Mouse (Mus musculus) thymus, adult 2 months (tissue): ENCODE data around the gene Ttc9.

Experiments
- CTCF ChIP-seq: fragments of 200-500 bp; IDR thresholded peaks from 2 replicates; pipeline ENCODE4 v1.5.1; 2012; ENCODE audit warnings: mild to moderate bottlenecking, control low read depth, low read length, moderate library complexity, borderline replicate concordance; ENCODE audit not compliant: control insufficient read depth, poor library complexity, insufficient read depth; ENCODE audit errors: extremely low read depth
- POLR2A ChIP-seq: fragments of 200-500 bp; IDR thresholded peaks from 2 replicates; pipeline ENCODE4 v1.6.1; 2012; ENCODE audit warnings: mild to moderate bottlenecking, low read length, control low read depth, moderate library complexity; ENCODE audit not compliant: control insufficient read depth, poor library complexity, insufficient read depth; ENCODE audit errors: extremely low read depth

DNA sequence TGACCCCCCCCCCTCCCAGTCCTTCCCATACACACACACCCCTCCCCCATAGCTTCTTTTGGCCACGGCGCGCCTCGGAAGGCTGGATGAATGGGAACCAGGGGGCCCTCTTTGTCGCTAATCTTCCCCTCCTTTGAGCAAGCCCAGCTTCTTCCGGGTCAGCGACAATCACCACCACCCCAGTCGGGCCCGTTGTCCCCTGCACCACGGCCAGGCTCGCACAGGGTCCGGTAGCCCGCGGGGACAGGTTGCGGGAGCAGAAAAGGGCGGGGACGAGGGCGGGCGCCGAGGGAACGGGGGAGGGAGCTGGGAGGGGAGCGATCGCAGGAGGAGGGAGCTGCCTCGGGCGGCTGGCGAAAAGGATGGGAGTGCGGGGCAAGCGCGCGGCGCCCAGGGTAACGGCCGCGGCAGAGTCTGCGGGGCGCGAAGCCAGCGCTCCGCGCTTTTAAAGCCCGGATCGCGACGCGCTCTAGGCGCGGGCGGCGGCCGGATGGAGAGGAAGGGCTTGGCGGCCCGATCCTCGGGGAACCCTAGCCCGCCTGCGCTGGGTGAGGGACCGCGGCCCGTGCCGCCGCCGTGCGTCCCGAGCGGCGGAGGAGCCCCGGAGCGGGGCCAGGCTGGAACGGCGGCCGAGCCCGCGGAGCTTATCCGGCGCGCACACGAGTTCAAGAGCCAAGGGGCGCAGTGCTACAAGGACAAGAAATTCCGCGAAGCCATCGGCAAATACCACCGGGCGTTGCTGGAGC lies at the start of gene Ttc9:
- TF ChIP-seq POLR2A (no peak), CTCF (no peak)
